Mouse (Mus musculus): Measurements from ENCODE around the gene Rab23. TPM values are rescaled to one million over a fixed set of nuclear protein-coding genes. Genes with fewer than 3 reads are reported as not detected.

Rab23 gene
- total RNA-seq, 2 experiments from 2014 or later = 13.8 to 16.6 TPM

DNA sequence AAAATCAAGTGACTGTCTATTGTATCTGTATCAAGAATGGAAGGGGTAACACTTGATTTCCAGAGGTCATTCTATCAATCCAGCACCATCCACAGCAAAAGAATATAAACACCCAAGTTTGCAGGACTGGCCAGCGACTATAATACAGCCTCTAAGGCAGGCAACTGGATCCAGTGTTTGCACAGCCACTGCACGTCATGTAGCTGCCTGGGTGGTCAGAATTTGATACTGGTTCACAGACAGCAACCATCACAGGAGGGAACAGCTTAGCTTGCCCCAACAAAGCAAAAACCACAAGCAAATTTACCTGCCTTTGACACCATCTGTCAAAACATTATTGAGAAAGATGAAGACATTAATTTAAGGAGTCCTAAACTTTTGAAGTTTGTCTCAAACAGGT lies 44.1 kb downstream of the Rab23 start:
- intact Hi-C loops (cut with DNase I) = no loop called here
- no peak for DNase-seq

DNA sequence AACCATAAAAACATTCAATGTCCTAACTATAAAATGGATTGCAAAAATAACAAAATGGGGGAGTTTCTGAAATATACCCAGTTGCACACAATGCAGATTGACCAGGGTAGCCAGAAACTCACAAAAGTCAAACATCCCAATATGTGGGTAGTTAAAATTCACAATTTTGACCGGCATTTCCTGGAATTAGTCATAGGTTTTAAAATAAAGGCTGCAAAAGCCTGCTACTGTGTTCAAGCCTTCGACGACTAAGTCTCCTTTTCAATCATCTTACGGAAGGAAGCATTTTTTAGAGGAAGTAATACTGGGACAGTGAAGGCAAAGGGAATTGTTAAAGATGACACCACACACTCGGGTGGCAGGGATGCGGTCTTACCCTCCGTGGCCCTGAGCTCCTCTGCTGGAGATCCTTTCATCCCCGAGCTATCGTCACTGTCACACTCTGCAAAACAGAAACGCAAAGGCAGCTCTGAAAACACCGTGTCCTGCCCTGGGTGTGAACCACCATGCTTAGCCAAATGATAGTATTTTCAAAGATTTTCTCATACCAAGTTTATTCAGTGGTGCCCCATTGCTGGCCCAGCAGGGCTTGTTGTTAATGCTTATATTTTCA lies 45.9 kb downstream of the Rab23 start:
- intact Hi-C loops (cut with DNase I) = no loop called here
- DNase-seq = no peak

GRCm38 (mm10) chr1:33766520-33767508 lies 47.1 kb downstream of the Rab23 start:
- intact Hi-C loops (cut with DNase I) = no loop called here
- no peak for DNase-seq

- intact Hi-C loops (cut with DNase I) = no loop called here
- no peak for DNase-seq
Observed at GRCm38 (mm10) chr1:33768091-33768787, 48.6 kb downstream of the Rab23 start.

- intact Hi-C loops (cut with DNase I) = no loop called here
- no peak for DNase-seq
Observed at GRCm38 (mm10) chr1:33768827-33769226, 49.1 kb downstream of the Rab23 start.

- intact Hi-C loops (cut with DNase I) = no loop called here
- no peak for DNase-seq
Observed at GRCm38 (mm10) chr1:33771621-33772020, 51.9 kb downstream of the Rab23 start.

DNA sequence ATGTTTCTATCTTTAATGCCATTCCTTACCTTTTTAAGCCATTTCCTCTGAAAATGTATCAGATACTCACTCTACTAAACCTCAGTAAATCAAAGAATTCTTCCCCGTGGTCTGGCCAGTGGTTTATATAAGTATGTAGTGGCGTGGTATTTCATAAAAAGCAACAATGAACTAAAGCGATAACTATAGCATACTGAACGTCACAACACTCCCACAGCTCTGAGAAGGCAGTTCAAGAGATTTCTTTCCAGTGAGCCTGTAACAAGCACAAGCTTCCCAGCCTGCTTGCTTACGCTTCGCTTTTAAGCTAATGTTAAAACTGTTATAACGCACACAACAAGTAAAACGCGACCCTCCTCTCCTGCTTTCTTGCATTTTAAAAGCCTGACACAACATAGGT lies 52.4 kb downstream of the Rab23 start:
- no peak for DNase-seq
- intact Hi-C loops (cut with DNase I) = no loop called here

GRCm38 (mm10) chr1:33776175-33776611 lies 56.5 kb downstream of the Rab23 start:
- DNase-seq = no peak
- intact Hi-C loops (cut with DNase I) = no loop called here

DNA sequence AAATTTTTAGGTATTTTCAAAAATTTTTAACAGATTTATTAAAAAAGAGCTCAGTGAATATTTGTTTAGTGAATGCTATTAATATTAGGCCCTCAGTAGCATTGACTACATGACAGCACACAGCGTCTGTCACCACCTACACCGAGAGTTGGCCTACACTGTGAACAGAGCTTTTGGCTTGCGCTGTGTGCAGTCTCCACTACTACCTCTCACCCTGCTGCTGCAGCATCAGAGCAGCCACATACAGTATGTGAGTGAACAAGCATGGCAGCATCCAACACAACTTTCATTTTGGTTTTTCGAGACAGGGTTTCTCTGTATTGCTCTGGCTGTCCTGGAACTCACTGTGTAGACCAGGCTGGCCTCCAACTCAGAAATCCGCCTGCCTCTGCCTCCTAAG lies 64.9 kb downstream of the Rab23 start:
- intact Hi-C loops (cut with DNase I) = no loop called here
- DNase-seq = no peak

- no peak for DNase-seq
- intact Hi-C loops (cut with DNase I) = no loop called here
Observed at GRCm38 (mm10) chr1:33788072-33788471, 68.4 kb downstream of the Rab23 start.

- intact Hi-C loops (cut with DNase I) = no loop called here
- peak; percentile 16 to 20 for DNase-seq
Observed at GRCm38 (mm10) chr1:33788493-33788892, 68.8 kb downstream of the Rab23 start.

Other genes starting within 250 kb of the Rab23 start
- gene Prim2, start 50.1 kb upstream of the Rab23 start, total RNA-seq (2021) = 1 to 10 TPM; 5.7 to 6.2 TPM
- gene Bag2, start 37.9 kb downstream of the Rab23 start, total RNA-seq (2021) = 10 to 100 TPM; 53.7 to 54.6 TPM
- gene Zfp451, start 94.7 kb downstream of the Rab23 start, total RNA-seq (2021) = 10 to 100 TPM; 19.6 to 21.5 TPM
- gene Bend6, start 187.9 kb downstream of the Rab23 start, total RNA-seq (2021) = 1 to 10 TPM; 3.2 to 4.1 TPM
- gene Dst, start 188.3 kb downstream of the Rab23 start, total RNA-seq (2021) = 100 to 1,000 TPM; 281 to 295 TPM

Measured in heart, postnatal 10 days (tissue).